Mouse (Mus musculus): ENCODE measurements around the gene Nceh1. TPM values are rescaled to one million over a fixed set of nuclear protein-coding genes. Genes with fewer than 3 reads are reported as not detected.

Nceh1 gene
- total and polyA plus RNA-seq, 2 experiments: 8.9 to 32.5 TPM

GRCm38 (mm10) chr3:27193844-27194317, 11.1 kb downstream of the Nceh1 start:
- Histone ChIP-seq H3K36me3 (ENCODE audit: control insufficient read depth, insufficient read depth, low read length) (no peaks in the 10 kb centered on the region), H3K4me1 (ENCODE audit: control insufficient read depth, insufficient read depth, low read length) (peaks cover 24% of the 10 kb centered on the region), H3K79me2 (ENCODE audit: control insufficient read depth, insufficient read depth, low read length) (peaks cover 30% of the 10 kb centered on the region), H3K27ac (replicated peaks; ENCODE audit: insufficient read depth, low read depth, low read length) (peak overlapping the region; percentile 53), H3K4me3 (ENCODE audit: insufficient read depth, low read depth, low read length) (no peak overlapping the region; the same call in 1 of the 2 replicates), H3K27me3 (ENCODE audit: control insufficient read depth, insufficient read depth, low read length) (no peaks in the 10 kb centered on the region), H3K9ac (ENCODE audit: low read depth, low read length) (peak overlapping the region; percentile 6; the same call in 1 of the 2 replicates)
- 69% methylated on average over 6 of the region's 6 CpGs for WGBS
- peak; percentile 45 for DNase-seq (ENCODE audit: extremely low read depth, low read depth, low spot score)
- TF ChIP-seq POLR2A (IDR thresholded peaks at IDR 0.05; ENCODE audit: extremely low read depth, insufficient read depth, low read length) (no peak), CTCF (IDR thresholded peaks at IDR 0.05; ENCODE audit: low read depth, low read length) (no peak)

DNA sequence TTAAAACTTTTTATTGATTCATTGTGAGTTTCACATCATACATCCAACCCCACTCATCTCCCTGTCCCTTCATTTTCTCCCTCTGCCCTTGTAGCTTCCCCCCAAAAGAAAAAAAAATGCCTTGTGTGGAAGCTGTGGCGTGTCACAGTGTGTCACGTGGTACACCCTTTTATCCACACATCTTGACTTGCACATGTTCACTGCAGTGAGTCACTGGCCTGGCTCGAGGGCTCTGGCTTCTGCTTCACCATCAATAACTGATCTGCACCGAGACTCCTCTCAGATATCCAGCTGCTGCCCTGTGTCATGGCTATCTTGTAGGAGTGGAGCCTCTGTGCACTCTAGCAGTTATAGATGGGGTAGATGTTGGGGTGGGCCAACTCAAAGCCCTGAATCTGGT, 12.4 kb downstream of the Nceh1 start:
- TF ChIP-seq CTCF (IDR thresholded peaks at IDR 0.05; ENCODE audit: low read depth, low read length): no peak
- TF ChIP-seq POLR2A (IDR thresholded peaks at IDR 0.05; ENCODE audit: extremely low read depth, insufficient read depth, low read length): no peak
- H3K36me3 ChIP-seq (ENCODE audit: control insufficient read depth, insufficient read depth, low read length): no peaks in the 10 kb centered on the region
- no peak overlapping the region for H3K4me3 ChIP-seq (ENCODE audit: insufficient read depth, low read depth, low read length)
- no peak for DNase-seq (ENCODE audit: extremely low read depth, low read depth, low spot score)
- no peak overlapping the region for H3K9ac ChIP-seq (ENCODE audit: low read depth, low read length)
- peaks cover 16% of the 10 kb centered on the region for H3K4me1 ChIP-seq (ENCODE audit: control insufficient read depth, insufficient read depth, low read length)
- 80% methylated on average over 4 of the region's 4 CpGs for WGBS
- H3K27ac ChIP-seq (replicated peaks; ENCODE audit: insufficient read depth, low read depth, low read length): no peak overlapping the region
- peaks cover 30% of the 10 kb centered on the region for H3K79me2 ChIP-seq (ENCODE audit: control insufficient read depth, insufficient read depth, low read length)
- H3K27me3 ChIP-seq (ENCODE audit: control insufficient read depth, insufficient read depth, low read length): no peaks in the 10 kb centered on the region

- Histone ChIP-seq H3K27me3 (ENCODE audit: control insufficient read depth, insufficient read depth, low read length) (no peaks in the 10 kb centered on the region), H3K79me2 (ENCODE audit: control insufficient read depth, insufficient read depth, low read length) (peaks cover 25% of the 10 kb centered on the region), H3K4me1 (ENCODE audit: control insufficient read depth, insufficient read depth, low read length) (peaks cover 16% of the 10 kb centered on the region), H3K4me3 (ENCODE audit: insufficient read depth, low read depth, low read length) (no peak overlapping the region), H3K36me3 (ENCODE audit: control insufficient read depth, insufficient read depth, low read length) (no peaks in the 10 kb centered on the region), H3K27ac (replicated peaks; ENCODE audit: insufficient read depth, low read depth, low read length) (no peak overlapping the region), H3K9ac (ENCODE audit: low read depth, low read length) (no peak overlapping the region)
- 95% methylated on average over 8 of the region's 8 CpGs for WGBS
- TF ChIP-seq CTCF (IDR thresholded peaks at IDR 0.05; ENCODE audit: low read depth, low read length): no peak
- DNase-seq (ENCODE audit: extremely low read depth, low read depth, low spot score): no peak
These were observed 12.9 kb downstream of the Nceh1 start for GRCm38 (mm10) chr3:27195573-27196227.

GRCm38 (mm10) chr3:27196529-27196928, 13.8 kb downstream of the Nceh1 start:
- Histone ChIP-seq H3K4me3 (ENCODE audit: insufficient read depth, low read depth, low read length) (no peak overlapping the region), H3K27ac (replicated peaks; ENCODE audit: insufficient read depth, low read depth, low read length) (no peak overlapping the region), H3K79me2 (ENCODE audit: control insufficient read depth, insufficient read depth, low read length) (peaks cover 18% of the 10 kb centered on the region), H3K36me3 (ENCODE audit: control insufficient read depth, insufficient read depth, low read length) (no peaks in the 10 kb centered on the region), H3K27me3 (ENCODE audit: control insufficient read depth, insufficient read depth, low read length) (no peaks in the 10 kb centered on the region), H3K9ac (ENCODE audit: low read depth, low read length) (no peak overlapping the region), H3K4me1 (ENCODE audit: control insufficient read depth, insufficient read depth, low read length) (peaks cover 20% of the 10 kb centered on the region)
- WGBS: 53% methylated on average over 1 of the region's 1 CpGs
- TF ChIP-seq CTCF (IDR thresholded peaks at IDR 0.05; ENCODE audit: low read depth, low read length) (no peak), POLR2A (IDR thresholded peaks at IDR 0.05; ENCODE audit: extremely low read depth, insufficient read depth, low read length) (no peak)
- DNase-seq (ENCODE audit: extremely low read depth, low read depth, low spot score): no peak

DNA sequence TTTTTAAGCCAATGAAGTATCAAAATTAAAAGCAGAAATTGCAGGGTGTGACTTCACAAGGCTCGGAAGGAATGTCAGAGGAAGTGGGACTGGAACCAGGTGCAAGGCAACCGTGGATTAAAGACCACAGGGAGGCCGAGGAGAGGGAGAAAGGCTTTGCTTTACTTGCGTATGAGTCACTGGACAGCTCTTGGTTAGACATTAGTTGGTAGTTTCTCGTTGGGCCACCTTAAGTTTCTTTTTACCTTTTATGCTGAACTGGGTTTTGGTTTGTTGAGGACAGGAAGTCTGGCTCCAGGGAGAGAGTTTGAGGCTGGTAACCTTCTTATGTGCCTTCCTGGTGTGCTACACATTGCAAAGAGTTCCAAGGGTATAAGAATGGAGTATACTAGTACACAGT, 15.1 kb downstream of the Nceh1 start:
- no peaks in the 10 kb centered on the region for H3K36me3 ChIP-seq (ENCODE audit: control insufficient read depth, insufficient read depth, low read length)
- no peak overlapping the region for H3K27ac ChIP-seq (replicated peaks; ENCODE audit: insufficient read depth, low read depth, low read length)
- TF ChIP-seq POLR2A (IDR thresholded peaks at IDR 0.05; ENCODE audit: extremely low read depth, insufficient read depth, low read length) (no peak), CTCF (IDR thresholded peaks at IDR 0.05; ENCODE audit: low read depth, low read length) (no peak)
- peaks cover 21% of the 10 kb centered on the region for H3K4me1 ChIP-seq (ENCODE audit: control insufficient read depth, insufficient read depth, low read length)
- WGBS: 80% methylated on average over 5 of the region's 5 CpGs
- H3K4me3 ChIP-seq (ENCODE audit: insufficient read depth, low read depth, low read length): no peak overlapping the region
- no peaks in the 10 kb centered on the region for H3K27me3 ChIP-seq (ENCODE audit: control insufficient read depth, insufficient read depth, low read length)
- peaks cover 13% of the 10 kb centered on the region; the same call in 1 of the 2 replicates for H3K79me2 ChIP-seq (ENCODE audit: control insufficient read depth, insufficient read depth, low read length)
- H3K9ac ChIP-seq (ENCODE audit: low read depth, low read length): no peak overlapping the region
- no peak for DNase-seq (ENCODE audit: extremely low read depth, low read depth, low spot score)

- 89% methylated on average over 7 of the region's 7 CpGs for WGBS
- H3K4me3 ChIP-seq (ENCODE audit: insufficient read depth, low read depth, low read length): no peak overlapping the region
- no peak for DNase-seq (ENCODE audit: extremely low read depth, low read depth, low spot score)
These were observed 16.4 kb downstream of the Nceh1 start for GRCm38 (mm10) chr3:27199120-27199519.

More at GRCm38 (mm10) chr3:27199120-27199519, 16.4 kb downstream of the Nceh1 start:
- Histone ChIP-seq H3K27ac (replicated peaks; ENCODE audit: insufficient read depth, low read depth, low read length) (no peak overlapping the region), H3K79me2 (ENCODE audit: control insufficient read depth, insufficient read depth, low read length) (peaks cover 13% of the 10 kb centered on the region; the same call in 1 of the 2 replicates), H3K27me3 (ENCODE audit: control insufficient read depth, insufficient read depth, low read length) (no peaks in the 10 kb centered on the region), H3K9ac (ENCODE audit: low read depth, low read length) (no peak overlapping the region), H3K36me3 (ENCODE audit: control insufficient read depth, insufficient read depth, low read length) (no peaks in the 10 kb centered on the region), H3K4me1 (ENCODE audit: control insufficient read depth, insufficient read depth, low read length) (peaks cover 16% of the 10 kb centered on the region)
- TF ChIP-seq CTCF (IDR thresholded peaks at IDR 0.05; ENCODE audit: low read depth, low read length): no peak
